Comparison of ENCODE assay signal across 8 mouse cellular contexts in genomic region chr15:99440816-99441457, GRCm38 (mm10). TPM values are rescaled to one million over a fixed set of nuclear protein-coding genes. Genes with fewer than 3 reads are reported as not detected.
DNase-seq lines count a peak whose midpoint lies in the region; ATAC-seq lines count a peak whose summit lies in the region.

No protein-coding gene starts in this region.

- DNase-seq in gastrocnemius, postnatal 14 days: peak; percentile 35
- no peak for DNase-seq in gastrocnemius, adult 8-10 months (ENCODE audit: low spot score in 2 of 2)
- no peak for DNase-seq in embryonic facial prominence, embryonic 10.5 days (ENCODE audit: low spot score)
- peak; percentile 47 for DNase-seq in heart, postnatal 4 days
- no peak for DNase-seq in midbrain, embryonic 11.5 days (ENCODE audit: low spot score, missing footprints)
- no peak for DNase-seq in urinary bladder, postnatal 14 days (ENCODE audit: low spot score)

- H3K9ac ChIP-seq in midbrain, embryonic 11.5 days (ENCODE audit: low read length): peak overlapping the region; percentile 24; the same call in 1 of the 2 replicates

- H3K4me1 ChIP-seq in embryonic facial prominence, embryonic 10.5 days: peaks cover 56% of the 10 kb centered on the region
- peaks cover 10% of the 10 kb centered on the region for H3K4me1 ChIP-seq in midbrain, embryonic 11.5 days (ENCODE audit: control insufficient read depth, insufficient read depth, low read length)

- H3K4me3 ChIP-seq in embryonic facial prominence, embryonic 10.5 days: no peak overlapping the region; the same call in 1 of the 2 replicates
- H3K4me3 ChIP-seq in midbrain, embryonic 11.5 days (ENCODE audit: low read depth, low read length): no peak overlapping the region

- no peak for ATAC-seq in midbrain, embryonic 11.5 days (ENCODE audit: low FRiP score)
- ATAC-seq in monocyte, adult 5-6 weeks (replicated peaks; ENCODE audit: insufficient number of reproducible peaks, low FRiP score, low TSS enrichment, poor library complexity, severe bottlenecking): no peak
- ATAC-seq in activated CD4-positive, CD25-positive, alpha-beta regulatory T cell, adult 4 months: no peak

- intact Hi-C loops in gastrocnemius, postnatal 14 days (cut with DNase I; ENCODE audit: low total_unique reads): no loop called here

- WGBS in embryonic facial prominence, embryonic 10.5 days: 71% methylated on average over 8 of the region's 8 CpGs
- WGBS in midbrain, embryonic 11.5 days: 69% methylated on average over 8 of the region's 8 CpGs

- H3K9me3 ChIP-seq in embryonic facial prominence, embryonic 10.5 days: no peaks in the 10 kb centered on the region
- no peaks in the 10 kb centered on the region for H3K9me3 ChIP-seq in midbrain, embryonic 11.5 days (ENCODE audit: control insufficient read depth, low read length)

- H3K27me3 ChIP-seq in embryonic facial prominence, embryonic 10.5 days (replicated peaks; ENCODE audit: low read depth, poor library complexity, severe bottlenecking): no peaks in the 10 kb centered on the region
- no peaks in the 10 kb centered on the region for H3K27me3 ChIP-seq in midbrain, embryonic 11.5 days (ENCODE audit: control insufficient read depth, insufficient read depth, low read length)

- peaks cover 62% of the 10 kb centered on the region for H3K36me3 ChIP-seq in embryonic facial prominence, embryonic 10.5 days (replicated peaks)
- peaks cover 2% of the 10 kb centered on the region for H3K36me3 ChIP-seq in midbrain, embryonic 11.5 days (ENCODE audit: control insufficient read depth, insufficient read depth, low read length)

- H3K27ac ChIP-seq in embryonic facial prominence, embryonic 10.5 days (replicated peaks): peak overlapping the region; percentile 31
- H3K27ac ChIP-seq in midbrain, embryonic 11.5 days (ENCODE audit: low read depth, low read length): peak overlapping the region; percentile 36; the same call in 1 of the 2 replicates

- H3K4me2 ChIP-seq in midbrain, embryonic 11.5 days: no peak overlapping the region

RNA-seq across cellular contexts. Expression of gene Nckap5l, which starts 16.6 kb away (rescaled TPM):
- 1 to 10 TPM; 8.5 to 10.0 TPM for total RNA-seq in gastrocnemius, postnatal 14 days (2021)
- 1 to 10 TPM; 1.5 to 2.2 (median 1.7) TPM for total RNA-seq in gastrocnemius, adult 8-10 months (2022)
- polyA plus RNA-seq in embryonic facial prominence, embryonic 10.5 days (2016; fragmentation: Nextera tagmentation; extraction: Ambion mirVana): 14.1 and 15.1 TPM in 2 replicates
- total RNA-seq in heart, postnatal 4 days (2021): 10 to 100 TPM; 20.0 to 23.6 TPM
- 8.0 and 9.4 TPM in 2 replicates for polyA plus RNA-seq in midbrain, embryonic 11.5 days (2014; fragmentation: Nextera tagmentation; extraction: Ambion mirVana)
- total RNA-seq in monocyte, adult 5-6 weeks (2017): 1.2 to 3.4 TPM (median 1.2 TPM) in 3 replicates
- polyA plus RNA-seq in activated CD4-positive, CD25-positive, alpha-beta regulatory T cell, adult 4 months (2017; shearing (Covaris generic)): 1 to 10 TPM in 1 of 2 experiments, under 1 TPM in 1; 0.76 to 1.2 TPM

RNA-seq across cellular contexts. Expression of gene Bcdin3d, which starts 33.6 kb away (rescaled TPM):
- total RNA-seq in gastrocnemius, postnatal 14 days (2021): 1 to 10 TPM; 3.9 to 5.0 TPM
- 1 to 10 TPM; 3.6 to 6.2 (median 4.5) TPM for total RNA-seq in gastrocnemius, adult 8-10 months (2022)
- 16.0 and 16.7 TPM in 2 replicates for polyA plus RNA-seq in embryonic facial prominence, embryonic 10.5 days (2016; fragmentation: Nextera tagmentation; extraction: Ambion mirVana)
- 1 to 10 TPM; 4.9 to 5.0 TPM for total RNA-seq in heart, postnatal 4 days (2021)
- polyA plus RNA-seq in midbrain, embryonic 11.5 days (2014; fragmentation: Nextera tagmentation; extraction: Ambion mirVana): 19.5 and 19.7 TPM in 2 replicates
- total RNA-seq in monocyte, adult 5-6 weeks (2017): 6.8 to 12.5 TPM (median 7.3 TPM) in 3 replicates
- polyA plus RNA-seq in activated CD4-positive, CD25-positive, alpha-beta regulatory T cell, adult 4 months (2017; shearing (Covaris generic)): 10 to 100 TPM; 23.3 to 23.5 TPM

RNA-seq across cellular contexts. Expression of gene Tmbim6, which starts 48.3 kb away (rescaled TPM):
- total RNA-seq in gastrocnemius, postnatal 14 days (2021): 100 to 1,000 TPM; 167 to 170 TPM
- 100 to 1,000 TPM; 194 to 210 (median 203) TPM for total RNA-seq in gastrocnemius, adult 8-10 months (2022)
- 262 and 273 TPM in 2 replicates for polyA plus RNA-seq in embryonic facial prominence, embryonic 10.5 days (2016; fragmentation: Nextera tagmentation; extraction: Ambion mirVana)
- total RNA-seq in heart, postnatal 4 days (2021): 100 to 1,000 TPM; 197 to 201 TPM
- 228 and 248 TPM in 2 replicates for polyA plus RNA-seq in midbrain, embryonic 11.5 days (2014; fragmentation: Nextera tagmentation; extraction: Ambion mirVana)
- total RNA-seq in monocyte, adult 5-6 weeks (2017): 340 to 400 TPM (median 366 TPM) in 3 replicates
- polyA plus RNA-seq in activated CD4-positive, CD25-positive, alpha-beta regulatory T cell, adult 4 months (2017; shearing (Covaris generic)): 1,000 to 10,000 TPM in 1 of 2 experiments, 100 to 1,000 TPM in 1; 855 to 1,076 TPM

Comparison
In these comparisons a context has a peak if more than half of its experiments do, and no peak if none do; other contexts are left out.
1. DNase-seq: peak in gastrocnemius, postnatal 14 days (single experiment) and heart, postnatal 4 days (single experiment); none in gastrocnemius, adult 8-10 months (0 of 2), embryonic facial prominence, embryonic 10.5 days (single experiment), midbrain, embryonic 11.5 days (single experiment) and urinary bladder, postnatal 14 days (single experiment).